In genomic region chr2:17422967-17423366, GRCm38 (mm10) we compare ENCODE assay signal across 9 mouse cellular contexts.
DNase-seq lines count a peak whose midpoint lies in the region; ATAC-seq and TF ChIP-seq lines count a peak whose summit lies in the region.
"Had no signal": no experiment of that assay in that cellular context is flagged by ENCODE, and none has a peak within 500 bp of the region (broad histone marks: within the 10 kb centered on the region; RNA-seq: fewer than 3 reads in every experiment).

No protein-coding gene starts in this region.

- TF ChIP-seq POLR2A in ES-Bruce4 (IDR thresholded peaks at IDR 0.05; ENCODE audit: insufficient read depth, low read length): no peak

- H3K4me2 ChIP-seq in forebrain, embryonic 16.5 days (ENCODE audit: low read length): no peak overlapping the region

- 0% methylated on average over 1 of the region's 1 CpGs for WGBS in forebrain, embryonic 16.5 days

- TF ChIP-seq EP300 in ES-Bruce4 (IDR thresholded peaks at IDR 0.05; ENCODE audit: insufficient read depth, low read depth, low read length): no peak

- TF ChIP-seq CTCF in ES-Bruce4 (IDR thresholded peaks at IDR 0.05; ENCODE audit: low read depth, low read length): peak; percentile 4

- no peak overlapping the region for H3K27ac ChIP-seq in ES-Bruce4 (ENCODE audit: insufficient read depth, low read length)
- H3K27ac ChIP-seq in forebrain, embryonic 16.5 days (ENCODE audit: low read length): no peak overlapping the region

- no peaks in the 10 kb centered on the region for H3K36me3 ChIP-seq in ES-Bruce4 (ENCODE audit: control insufficient read depth, insufficient read depth, low read length, poor library complexity, severe bottlenecking)
- H3K36me3 ChIP-seq in forebrain, embryonic 16.5 days (ENCODE audit: control insufficient read depth, insufficient read depth): no peaks in the 10 kb centered on the region

- H3K9ac ChIP-seq in ES-Bruce4 (ENCODE audit: low read depth, poor library complexity, severe bottlenecking): no peak overlapping the region
- H3K9ac ChIP-seq in forebrain, embryonic 16.5 days (replicated peaks; ENCODE audit: low read depth, low read length): no peak overlapping the region

- peak; percentile 29 for DNase-seq in layer of hippocampus, adult 9-10 months (ENCODE audit: low spot score)
- DNase-seq in layer of hippocampus, adult 8-10 months (ENCODE audit: low spot score in 2 of 2): no peak
- DNase-seq in lung, postnatal 10 days: peak; percentile 43
- peak; percentile 12 for DNase-seq in right cerebral cortex, postnatal 4 days
- DNase-seq in urinary bladder, postnatal 10 days (ENCODE audit: low spot score): no peak

- peak; percentile 49 for ATAC-seq in activated CD4-positive, CD25-positive, alpha-beta regulatory T cell, adult 4 months
- peak; percentile 74 for ATAC-seq in forebrain, embryonic 16.5 days

- H3K9me3 ChIP-seq in ES-Bruce4 (replicated peaks; ENCODE audit: control insufficient read depth, insufficient read depth, low read length, poor library complexity, severe bottlenecking): no peaks in the 10 kb centered on the region
- no peaks in the 10 kb centered on the region for H3K9me3 ChIP-seq in forebrain, embryonic 16.5 days (ENCODE audit: control insufficient read depth, low read length)

- no peak overlapping the region for H3K4me3 ChIP-seq in ES-Bruce4 (ENCODE audit: low read depth, low read length)
- H3K4me3 ChIP-seq in forebrain, embryonic 16.5 days (replicated peaks; ENCODE audit: low read length): no peak overlapping the region
- H3K4me3 ChIP-seq: erythroblast, embryonic 14.5 days had no signal

- no peaks in the 10 kb centered on the region for H3K27me3 ChIP-seq in ES-Bruce4 (ENCODE audit: control insufficient read depth, insufficient read depth, low read length, poor library complexity, severe bottlenecking)
- H3K27me3 ChIP-seq in forebrain, embryonic 16.5 days (replicated peaks; ENCODE audit: control insufficient read depth, insufficient read depth, low read length): no peaks in the 10 kb centered on the region

- no peaks in the 10 kb centered on the region for H3K4me1 ChIP-seq in ES-Bruce4 (ENCODE audit: control insufficient read depth, insufficient read depth, low read length)
- H3K4me1 ChIP-seq in forebrain, embryonic 16.5 days (replicated peaks; ENCODE audit: control insufficient read depth, insufficient read depth, low read length): no peaks in the 10 kb centered on the region

Comparison
In these comparisons a context has a peak if more than half of its experiments do, and no peak if none do; other contexts are left out.
1. DNase-seq: peak in layer of hippocampus, adult 9-10 months (single experiment), lung, postnatal 10 days (single experiment) and right cerebral cortex, postnatal 4 days (single experiment); none in layer of hippocampus, adult 8-10 months (0 of 2) and urinary bladder, postnatal 10 days (single experiment).